Mouse (Mus musculus) heart, embryonic 11.5 days (tissue): Measurements from ENCODE around the gene Acot1. TPM values are rescaled to one million over a fixed set of nuclear protein-coding genes. Genes with fewer than 3 reads are reported as not detected.
"Not testable (repeated sequence)": the region's sequence is repeated elsewhere in the genome, so short reads cannot be mapped to it uniquely, and the experiment has no call there.

ENCODE experiments used
- ATAC-seq: fragments of 200-750 bp; cut with Nextera tagmentation; replicated peaks from 2 replicates; pipeline ENCODE4 v1.8.0; 2017; ENCODE audit warnings: moderate library complexity; ENCODE audit not compliant: insufficient number of reproducible peaks, low FRiP score, low TSS enrichment
- H3K27ac ChIP-seq: fragments of 300-500 bp; sonication (generic); 2 replicates; pipeline ENCODE4 v1.5.1; 2014; ENCODE audit warnings: mild to moderate bottlenecking, low read depth, low read length
- H3K27me3 ChIP-seq: fragments of 300-500 bp; sonication (generic); 2 replicates; pipeline ENCODE4 v1.6.1; 2014; ENCODE audit warnings: mild to moderate bottlenecking, low read length, mixed read lengths; ENCODE audit not compliant: control insufficient read depth, insufficient read depth
- H3K36me3 ChIP-seq: fragments of 300-500 bp; sonication (generic); 2 replicates; pipeline ENCODE4 v1.6.1; 2014; ENCODE audit warnings: mild to moderate bottlenecking, low read length, moderate library complexity, mixed read lengths; ENCODE audit not compliant: control insufficient read depth, insufficient read depth
- H3K4me1 ChIP-seq: fragments of 300-500 bp; sonication (generic); 2 replicates; pipeline ENCODE4 v1.6.1; 2014; ENCODE audit warnings: low read length; ENCODE audit not compliant: control insufficient read depth, insufficient read depth
- H3K4me2 ChIP-seq: fragments of 300-500 bp; sonication (generic); 2 replicates; pipeline ENCODE4 v1.6.1; 2014; ENCODE audit warnings: mild to moderate bottlenecking, moderate library complexity
- H3K4me3 ChIP-seq: fragments of 300-500 bp; sonication (generic); 2 replicates; pipeline ENCODE4 v1.5.1; 2014; ENCODE audit warnings: low read depth, low read length
- H3K9ac ChIP-seq: fragments of 300-500 bp; sonication (generic); 2 replicates; pipeline ENCODE4 v1.6.1; 2014; ENCODE audit warnings: mild to moderate bottlenecking, low read depth, low read length, moderate library complexity
- H3K9me3 ChIP-seq: fragments of 300-500 bp; sonication (generic); replicated peaks from 2 replicates; pipeline ENCODE4 v1.6.1; 2016; ENCODE audit warnings: low read length; ENCODE audit not compliant: control insufficient read depth
- WGBS: fragments of 180-500 bp; shearing (Covaris S2); extraction: QIAGEN DNeasy Blood & Tissue Kit; methylation state at CpG from one replicate; pipeline ENCODE4 v1.1.7; 2014; ENCODE audit not compliant: insufficient replicate concordance; 5-methylcytosine and 5-hydroxymethylcytosine counted together
- polyA plus RNA-seq: library from polyadenylated mRNA; unstranded; fragments of >200 nt; fragmentation: Nextera tagmentation; extraction: Ambion mirVana; gene quantifications from 2 replicates; pipeline ENCODE4 v1.2.1, GENCODE M21; 2014

The Acot1 gene
- polyA plus RNA-seq, 1 experiment from 2014 or later, result 20.7 TPM

- Histone ChIP-seq H3K9ac (no peak overlapping the region), H3K27ac (no peak overlapping the region), H3K4me3 (no peak overlapping the region), H3K36me3 (no peaks in the 10 kb centered on the region), H3K9me3 (no peaks in the 10 kb centered on the region), H3K27me3 (no peaks in the 10 kb centered on the region), H3K4me2 (no peak overlapping the region), H3K4me1 (no peaks in the 10 kb centered on the region; the same call in 1 of the 2 replicates)
- no peak for ATAC-seq
- 83% methylated on average over 7 of the region's 7 CpGs for WGBS
Measured at GRCm38 (mm10) chr12:84025888-84026287, 16.6 kb downstream of the Acot1 start.

- H3K4me3 ChIP-seq, H3K4me1 ChIP-seq, H3K4me2 ChIP-seq, H3K36me3 ChIP-seq, H3K9ac ChIP-seq, ATAC-seq, H3K27me3 ChIP-seq, H3K27ac ChIP-seq, H3K9me3 ChIP-seq: not testable (repeated sequence)
- WGBS, result 56% methylated on average over 3 of the region's 3 CpGs
Measured at GRCm38 (mm10) chr12:84028328-84028727, 19.0 kb downstream of the Acot1 start.

DNA sequence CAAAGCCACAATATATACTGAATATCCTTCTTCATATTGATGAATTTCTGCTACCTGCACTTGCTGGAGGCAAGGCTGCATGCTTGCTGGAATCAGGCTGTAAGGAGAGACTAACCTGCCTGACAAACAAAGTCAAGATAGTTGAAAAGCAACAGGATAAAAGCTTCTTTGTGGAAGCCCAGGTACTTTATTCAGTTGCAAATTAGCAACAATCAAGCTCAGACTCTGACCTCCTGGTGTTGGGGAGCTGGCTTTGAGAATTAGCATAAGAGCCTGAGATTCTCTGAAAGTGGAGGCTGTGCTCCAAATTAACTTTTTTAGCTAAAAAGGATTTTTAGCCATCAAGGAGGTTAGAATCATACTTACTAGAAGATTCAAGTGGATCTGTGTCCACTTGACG lies 19.8 kb downstream of the Acot1 start:
- H3K9ac ChIP-seq, H3K4me3 ChIP-seq, H3K4me1 ChIP-seq, H3K9me3 ChIP-seq, H3K27me3 ChIP-seq, H3K36me3 ChIP-seq, H3K27ac ChIP-seq, H3K4me2 ChIP-seq, ATAC-seq: not testable (repeated sequence)
- WGBS, result 89% methylated on average over 1 of the region's 1 CpGs

GRCm38 (mm10) chr12:84030659-84031332 lies 21.5 kb downstream of the Acot1 start:
- H3K4me2 ChIP-seq, result no peak overlapping the region
- H3K27ac ChIP-seq, result no peak overlapping the region
- WGBS, result 71% methylated on average over 4 of the region's 4 CpGs
- H3K4me3 ChIP-seq, result no peak overlapping the region
- no peaks in the 10 kb centered on the region; the same call in 1 of the 2 replicates for H3K4me1 ChIP-seq
- ATAC-seq, result no peak
- no peak overlapping the region for H3K9ac ChIP-seq
- no peaks in the 10 kb centered on the region for H3K36me3 ChIP-seq
- H3K9me3 ChIP-seq, result no peaks in the 10 kb centered on the region
- H3K27me3 ChIP-seq, result no peaks in the 10 kb centered on the region

DNA sequence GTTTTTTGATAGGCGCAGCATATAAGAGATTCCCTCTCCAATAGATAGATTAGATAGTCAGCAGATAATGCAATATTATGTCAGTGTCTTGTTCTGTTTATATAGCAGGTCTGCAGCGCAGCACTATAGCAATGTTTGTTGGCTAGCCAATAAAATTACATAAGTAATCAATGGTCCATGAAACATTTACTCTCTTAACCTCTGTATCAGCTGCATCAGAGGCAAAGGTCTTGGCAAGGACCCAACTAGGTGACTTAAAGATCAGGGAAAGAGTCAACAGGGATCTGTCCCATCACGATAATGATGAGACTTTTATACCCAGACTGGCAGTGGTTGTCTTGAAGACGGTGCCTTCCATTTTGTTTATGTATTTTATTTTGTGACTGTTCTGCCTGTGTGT lies 23.6 kb downstream of the Acot1 start:
- no peak for ATAC-seq
- Histone ChIP-seq H3K4me2 (no peak overlapping the region), H3K36me3 (no peaks in the 10 kb centered on the region), H3K4me3 (no peak overlapping the region), H3K27me3 (no peaks in the 10 kb centered on the region), H3K4me1 (no peaks in the 10 kb centered on the region; the same call in 1 of the 2 replicates), H3K9me3 (no peaks in the 10 kb centered on the region), H3K9ac (no peak overlapping the region), H3K27ac (no peak overlapping the region)
- 82% methylated on average over 4 of the region's 4 CpGs for WGBS

DNA sequence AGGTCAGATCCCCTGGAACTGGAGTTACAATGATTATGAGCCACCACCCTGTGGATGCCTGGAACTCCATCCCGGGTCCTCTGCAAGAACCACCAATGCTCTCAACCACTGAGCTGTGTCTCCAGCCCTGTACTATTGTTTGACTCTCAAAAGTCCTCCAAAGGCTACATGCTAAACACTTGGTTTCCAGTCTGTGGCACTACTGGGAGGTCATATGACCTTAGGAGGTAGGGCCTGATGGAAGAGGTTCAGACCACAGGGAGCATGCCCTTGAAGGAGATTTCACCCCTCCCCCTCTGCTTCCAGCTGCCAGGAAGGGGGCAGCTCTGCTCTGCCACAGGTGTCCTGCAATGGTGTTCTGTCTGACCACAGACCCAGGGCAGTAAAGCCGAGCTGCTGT lies 24.0 kb downstream of the Acot1 start:
- not testable (repeated sequence) for H3K9ac ChIP-seq, ATAC-seq, H3K4me1 ChIP-seq, H3K36me3 ChIP-seq, H3K27ac ChIP-seq, H3K9me3 ChIP-seq, H3K4me3 ChIP-seq, H3K27me3 ChIP-seq, H3K4me2 ChIP-seq
- WGBS, result 68% methylated on average over 2 of the region's 2 CpGs

- H3K27ac ChIP-seq, result no peak overlapping the region
- H3K4me3 ChIP-seq, result no peak overlapping the region
- H3K4me1 ChIP-seq, result no peaks in the 10 kb centered on the region; the same call in 1 of the 2 replicates
- no peak overlapping the region for H3K9ac ChIP-seq
- no peak for ATAC-seq
- 47% methylated on average over 4 of the region's 4 CpGs for WGBS
- no peaks in the 10 kb centered on the region for H3K36me3 ChIP-seq
- no peaks in the 10 kb centered on the region for H3K9me3 ChIP-seq
- no peaks in the 10 kb centered on the region for H3K27me3 ChIP-seq
- H3K4me2 ChIP-seq, result no peak overlapping the region
Measured at GRCm38 (mm10) chr12:84034108-84034507, 24.8 kb downstream of the Acot1 start.

GRCm38 (mm10) chr12:84038241-84038640 lies 29.0 kb downstream of the Acot1 start, which contains the start of gene Acot4:
Acot4 (plus strand) TSS chr12:84038379.
- H3K9me3 ChIP-seq, H3K4me1 ChIP-seq, H3K36me3 ChIP-seq, H3K27me3 ChIP-seq, H3K27ac ChIP-seq: not testable (repeated sequence)
- 0 out of 2 replicates have a peak, but pooled peaks have one; percentile 10 for ATAC-seq
- Histone ChIP-seq H3K4me3 (peak within 1 kb of the TSS; percentile 43), H3K9ac (peak within 1 kb of the TSS; percentile 62; the same call in 1 of the 2 replicates), H3K4me2 (peak within 1 kb of the TSS; percentile 73)
- 9% methylated on average over 23 of the region's 32 CpGs for WGBS

- not testable (repeated sequence) for H3K9me3 ChIP-seq, H3K27ac ChIP-seq, H3K36me3 ChIP-seq, H3K4me1 ChIP-seq, ATAC-seq, H3K27me3 ChIP-seq
- 5% methylated on average over 39 of the region's 39 CpGs for WGBS
- H3K4me3 ChIP-seq, result peak within 1 kb of the TSS; percentile 43
- H3K9ac ChIP-seq, result peak within 1 kb of the TSS; percentile 62; the same call in 1 of the 2 replicates
- peak within 1 kb of the TSS; percentile 73 for H3K4me2 ChIP-seq
Measured at GRCm38 (mm10) chr12:84038691-84039111, 29.4 kb downstream of the Acot1 start, which contains the start of gene Gm49366. Gm49366 (plus strand) TSS chr12:84038935.
